Mouse (Mus musculus): Measurements from ENCODE around the gene Eml3. TPM values are rescaled to one million over a fixed set of nuclear protein-coding genes. Genes with fewer than 3 reads are reported as not detected.
"Not testable (repeated sequence)": the region's sequence is repeated elsewhere in the genome, so short reads cannot be mapped to it uniquely, and the experiment has no call there.

Eml3 gene
- polyA plus RNA-seq, 1 experiment from 2014 or later, result 9.5 TPM

DNA sequence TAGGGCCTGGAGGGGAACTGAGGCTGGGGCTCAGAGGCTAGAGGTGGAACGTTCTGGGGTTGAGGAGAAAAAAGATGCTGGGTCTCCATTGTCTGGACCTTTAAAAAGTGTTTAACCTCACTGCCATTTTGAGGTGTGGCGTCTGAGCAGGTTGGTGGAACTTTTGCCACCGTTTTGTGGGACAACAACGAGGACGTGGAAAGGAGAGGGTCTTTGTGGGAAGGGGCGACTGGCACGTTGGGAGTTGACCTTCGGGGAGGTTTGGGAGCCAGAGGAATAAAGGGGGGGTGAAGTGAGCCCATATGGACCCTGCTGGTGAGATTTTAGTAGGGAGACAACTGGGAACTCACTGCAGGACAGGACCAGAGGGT, 38.0 kb downstream of the Eml3 start:
- TF ChIP-seq EP300 (IDR thresholded peaks at IDR 0.05; ENCODE audit: low read depth), result no peak
- TF ChIP-seq CTCF (IDR thresholded peaks at IDR 0.05; ENCODE audit: low read depth), result no peak
- under 1% methylated on average over 8 of the region's 8 CpGs for WGBS (ENCODE audit: insufficient replicate concordance)
- Histone ChIP-seq H3K4me1 (ENCODE audit: insufficient read depth) (peaks cover 18% of the 10 kb centered on the region), H3K27me3 (ENCODE audit: insufficient read depth, low read length) (no peaks in the 10 kb centered on the region), H3K4me3 (ENCODE audit: low read depth, low read length) (peak overlapping the region; percentile 62), H3K4me2 (ENCODE audit: low read depth, low read length) (peak overlapping the region; percentile 90), H3K9me3 (ENCODE audit: low read length) (no peaks in the 10 kb centered on the region), H3K9ac (replicated peaks) (peak overlapping the region; percentile 81), H3K27ac (ENCODE audit: low read depth) (peak overlapping the region; percentile 63), H3K36me3 (replicated peaks; ENCODE audit: insufficient read depth, low read length) (peaks cover 67% of the 10 kb centered on the region)
- no peak for ATAC-seq
- DNase-seq, result no peak

DNA sequence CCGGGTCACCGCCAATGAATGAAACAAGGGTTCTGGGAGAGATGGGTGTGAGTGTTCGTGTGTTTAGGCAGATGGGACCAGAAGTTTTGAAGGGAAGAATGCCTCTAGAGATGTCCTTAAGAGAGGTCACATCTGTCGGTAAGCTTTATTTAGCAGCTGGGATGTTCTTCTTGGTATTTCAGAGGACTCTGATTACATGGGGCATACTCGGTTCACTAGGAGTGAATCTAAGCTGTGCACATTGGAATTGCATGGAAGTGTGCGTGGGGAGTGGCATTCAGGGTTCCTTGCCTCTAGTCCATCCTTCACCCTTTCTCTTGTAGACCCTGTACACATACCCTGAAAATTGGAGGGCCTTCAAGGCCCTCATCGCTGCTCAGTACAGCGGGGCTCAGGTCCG, 38.5 kb downstream of the Eml3 start:
- ATAC-seq, result no peak
- DNase-seq, result no peak
- TF ChIP-seq CTCF (IDR thresholded peaks at IDR 0.05; ENCODE audit: low read depth) (no peak), EP300 (IDR thresholded peaks at IDR 0.05; ENCODE audit: low read depth) (no peak)
- no peaks in the 10 kb centered on the region for H3K9me3 ChIP-seq (ENCODE audit: low read length)
- no peaks in the 10 kb centered on the region for H3K27me3 ChIP-seq (ENCODE audit: insufficient read depth, low read length)
- peak overlapping the region; percentile 81 for H3K9ac ChIP-seq (replicated peaks)
- peaks cover 18% of the 10 kb centered on the region for H3K4me1 ChIP-seq (ENCODE audit: insufficient read depth)
- peak overlapping the region; percentile 62 for H3K4me3 ChIP-seq (ENCODE audit: low read depth, low read length)
- peak overlapping the region; percentile 90 for H3K4me2 ChIP-seq (ENCODE audit: low read depth, low read length)
- WGBS (ENCODE audit: insufficient replicate concordance), result 4% methylated on average over 9 of the region's 9 CpGs
- peak overlapping the region; percentile 63; the same call in 1 of the 2 replicates for H3K27ac ChIP-seq (ENCODE audit: low read depth)
- peaks cover 65% of the 10 kb centered on the region for H3K36me3 ChIP-seq (replicated peaks; ENCODE audit: insufficient read depth, low read length)

DNA sequence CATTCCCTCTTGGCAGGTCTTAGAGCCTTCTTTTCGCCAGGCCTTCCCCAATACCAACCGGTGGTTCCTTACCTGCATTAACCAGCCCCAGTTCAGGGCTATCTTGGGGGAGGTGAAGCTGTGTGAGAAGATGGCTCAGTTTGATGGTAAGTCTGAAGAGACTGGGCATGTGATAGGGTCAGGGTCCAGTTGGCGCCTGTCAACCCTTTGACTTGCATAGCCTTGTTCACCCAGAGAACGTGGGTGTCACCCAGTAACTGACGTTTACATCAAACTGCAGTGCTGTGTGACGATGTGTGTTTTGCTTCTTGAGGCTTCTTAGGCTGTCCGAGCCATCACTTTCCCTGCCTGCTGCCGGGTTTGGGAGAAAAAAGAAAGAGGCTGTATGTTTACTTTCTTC, 43.1 kb downstream of the Eml3 start:
- H3K4me3 ChIP-seq (ENCODE audit: low read depth, low read length); H3K9ac ChIP-seq (replicated peaks); H3K27ac ChIP-seq (ENCODE audit: low read depth); ATAC-seq; H3K4me2 ChIP-seq (ENCODE audit: low read depth, low read length); DNase-seq; H3K27me3 ChIP-seq (ENCODE audit: insufficient read depth, low read length); H3K9me3 ChIP-seq (ENCODE audit: low read length): not testable (repeated sequence)
- peaks cover 72% of the 10 kb centered on the region for H3K36me3 ChIP-seq (replicated peaks; ENCODE audit: insufficient read depth, low read length)
- H3K4me1 ChIP-seq (ENCODE audit: insufficient read depth), result peaks cover 12% of the 10 kb centered on the region
- WGBS (ENCODE audit: insufficient replicate concordance), result 79% methylated on average over 8 of the region's 8 CpGs

DNA sequence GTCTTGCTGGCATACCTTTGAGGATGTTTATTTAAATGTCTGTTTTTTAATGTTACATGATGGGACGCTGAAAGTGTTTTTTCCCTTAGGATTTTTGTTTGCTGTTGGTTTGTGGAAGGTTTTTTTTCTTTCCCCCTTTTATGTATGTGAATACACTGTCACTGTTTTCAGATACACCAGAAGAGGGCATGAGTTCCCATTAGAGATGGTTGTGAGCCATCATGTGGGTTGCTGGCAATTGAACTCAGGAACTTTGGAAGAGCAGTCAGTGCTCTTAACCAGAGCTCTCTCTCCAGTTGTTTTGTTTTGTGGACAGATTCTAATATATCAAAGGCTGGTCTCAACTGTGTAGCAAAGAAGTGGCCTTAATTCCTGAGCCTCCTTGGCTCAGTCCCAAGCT, 45.3 kb downstream of the Eml3 start:
- no peak overlapping the region for H3K9ac ChIP-seq (replicated peaks)
- no peak overlapping the region for H3K4me2 ChIP-seq (ENCODE audit: low read depth, low read length)
- DNase-seq (no peak), ATAC-seq (no peak)
- H3K4me1 ChIP-seq (ENCODE audit: insufficient read depth), result no peaks in the 10 kb centered on the region; the same call in 1 of the 2 replicates
- H3K9me3 ChIP-seq (ENCODE audit: low read length), result no peaks in the 10 kb centered on the region
- no peaks in the 10 kb centered on the region for H3K27me3 ChIP-seq (ENCODE audit: insufficient read depth, low read length)
- H3K4me3 ChIP-seq (ENCODE audit: low read depth, low read length), result no peak overlapping the region
- WGBS (ENCODE audit: insufficient replicate concordance), result 81% methylated on average over 1 of the region's 1 CpGs
- no peak overlapping the region for H3K27ac ChIP-seq (ENCODE audit: low read depth)
- H3K36me3 ChIP-seq (replicated peaks; ENCODE audit: insufficient read depth, low read length), result peaks cover 80% of the 10 kb centered on the region
- no peak for TF ChIP-seq CTCF (IDR thresholded peaks at IDR 0.05; ENCODE audit: low read depth)
- TF ChIP-seq EP300 (IDR thresholded peaks at IDR 0.05; ENCODE audit: low read depth), result no peak

DNA sequence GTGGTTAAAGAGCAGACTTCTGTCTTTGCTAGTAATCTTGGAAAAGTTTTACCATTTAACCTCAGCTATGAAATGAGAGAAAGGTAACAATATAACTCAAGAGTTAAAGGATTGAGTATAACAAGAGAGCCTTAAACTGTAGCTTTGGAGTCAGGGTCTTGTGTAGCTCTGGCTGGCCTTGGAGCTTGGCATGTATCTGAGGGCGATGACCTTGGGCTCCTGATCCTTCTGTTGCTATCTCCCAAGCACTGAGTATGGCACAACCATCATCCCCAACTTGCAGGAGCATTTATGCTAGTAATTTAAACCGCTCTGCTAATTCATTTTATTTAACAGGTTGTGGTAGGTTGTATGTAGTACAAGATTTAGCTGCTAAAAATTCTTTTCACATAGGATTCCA, 46.1 kb downstream of the Eml3 start:
- TF ChIP-seq CTCF (IDR thresholded peaks at IDR 0.05; ENCODE audit: low read depth) (no peak), EP300 (IDR thresholded peaks at IDR 0.05; ENCODE audit: low read depth) (no peak)
- DNase-seq, result no peak
- WGBS (ENCODE audit: insufficient replicate concordance), result 92% methylated on average over 2 of the region's 2 CpGs
- no peak overlapping the region for H3K4me3 ChIP-seq (ENCODE audit: low read depth, low read length)
- H3K27ac ChIP-seq (ENCODE audit: low read depth), result no peak overlapping the region
- H3K36me3 ChIP-seq (replicated peaks; ENCODE audit: insufficient read depth, low read length), result peaks cover 75% of the 10 kb centered on the region
- H3K4me2 ChIP-seq (ENCODE audit: low read depth, low read length), result no peak overlapping the region
- no peaks in the 10 kb centered on the region; the same call in 1 of the 2 replicates for H3K4me1 ChIP-seq (ENCODE audit: insufficient read depth)
- ATAC-seq, result no peak
- no peaks in the 10 kb centered on the region for H3K27me3 ChIP-seq (ENCODE audit: insufficient read depth, low read length)
- no peaks in the 10 kb centered on the region for H3K9me3 ChIP-seq (ENCODE audit: low read length)
- no peak overlapping the region for H3K9ac ChIP-seq (replicated peaks)

DNA sequence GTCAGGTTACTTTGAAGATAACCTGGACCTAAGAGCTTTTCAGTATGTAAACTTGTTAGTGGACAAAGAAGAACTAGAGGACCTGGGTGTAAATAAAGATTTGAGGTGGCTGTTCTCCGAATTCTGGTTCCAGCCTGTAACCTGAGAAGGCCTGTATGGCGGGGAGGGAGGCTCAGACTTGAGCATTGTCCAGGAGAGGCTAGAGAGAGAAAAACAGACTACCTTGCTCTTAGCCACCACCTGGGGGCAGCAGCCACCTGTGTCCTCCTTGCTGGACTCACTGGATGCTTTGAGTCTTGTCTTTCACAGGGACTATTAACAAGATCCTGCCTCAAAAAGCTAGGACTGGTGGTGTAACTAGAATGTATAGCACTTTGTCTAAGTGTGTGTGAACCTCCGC, 47.2 kb downstream of the Eml3 start:
- Histone ChIP-seq H3K9me3 (ENCODE audit: low read length) (no peaks in the 10 kb centered on the region), H3K27ac (ENCODE audit: low read depth) (no peak overlapping the region), H3K4me1 (ENCODE audit: insufficient read depth) (peaks cover 1% of the 10 kb centered on the region; the same call in 1 of the 2 replicates), H3K27me3 (ENCODE audit: insufficient read depth, low read length) (no peaks in the 10 kb centered on the region), H3K4me2 (ENCODE audit: low read depth, low read length) (no peak overlapping the region), H3K4me3 (ENCODE audit: low read depth, low read length) (no peak overlapping the region), H3K36me3 (replicated peaks; ENCODE audit: insufficient read depth, low read length) (peaks cover 65% of the 10 kb centered on the region), H3K9ac (replicated peaks) (no peak overlapping the region)
- 72% methylated on average over 3 of the region's 3 CpGs for WGBS (ENCODE audit: insufficient replicate concordance)
- TF ChIP-seq EP300 (IDR thresholded peaks at IDR 0.05; ENCODE audit: low read depth) (no peak), CTCF (IDR thresholded peaks at IDR 0.05; ENCODE audit: low read depth) (peak; percentile 85)
- DNase-seq (peak; percentile 57), ATAC-seq (peak; percentile 64)

DNA sequence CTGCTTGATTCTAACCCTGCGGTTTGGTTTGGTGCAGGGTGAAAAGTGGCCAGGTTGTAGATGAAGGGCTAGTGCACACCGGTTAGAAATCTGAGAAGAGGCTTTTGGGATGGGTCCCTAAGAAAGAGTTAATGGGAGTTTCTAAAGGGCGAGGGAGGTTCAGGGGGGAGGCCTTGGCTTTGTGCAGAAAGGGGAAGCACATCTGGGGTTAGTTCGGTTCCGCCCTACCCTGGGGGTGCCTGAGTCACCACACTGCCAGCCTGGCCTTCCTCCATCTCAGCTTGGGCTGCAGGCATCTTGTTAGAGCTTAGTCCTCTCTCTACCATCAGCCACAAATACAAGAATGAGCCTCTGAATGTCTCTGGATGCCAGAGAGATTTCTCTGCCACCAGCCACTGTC, 51.4 kb downstream of the Eml3 start:
- ATAC-seq, result no peak
- Histone ChIP-seq H3K27ac (ENCODE audit: low read depth) (no peak overlapping the region), H3K36me3 (replicated peaks; ENCODE audit: insufficient read depth, low read length) (peaks cover 29% of the 10 kb centered on the region), H3K4me1 (ENCODE audit: insufficient read depth) (peaks cover 31% of the 10 kb centered on the region), H3K27me3 (ENCODE audit: insufficient read depth, low read length) (no peaks in the 10 kb centered on the region), H3K4me3 (ENCODE audit: low read depth, low read length) (no peak overlapping the region), H3K9ac (replicated peaks) (no peak overlapping the region), H3K9me3 (ENCODE audit: low read length) (no peaks in the 10 kb centered on the region), H3K4me2 (ENCODE audit: low read depth, low read length) (no peak overlapping the region)
- TF ChIP-seq CTCF (IDR thresholded peaks at IDR 0.05; ENCODE audit: low read depth) (no peak), EP300 (IDR thresholded peaks at IDR 0.05; ENCODE audit: low read depth) (no peak)
- WGBS (ENCODE audit: insufficient replicate concordance), result 30% methylated on average over 5 of the region's 5 CpGs
- DNase-seq, result no peak

Measured in liver, postnatal 0 days (tissue).